Mouse (Mus musculus) gastrocnemius, adult 2 months (tissue): ENCODE measurements around the gene Rasgrp3. TPM values are rescaled to one million over a fixed set of nuclear protein-coding genes. Genes with fewer than 3 reads are reported as not detected.
A peak's percentile ranks its signal among the peaks of the same experiment; 100 is the strongest.

Experiments used
- DNase-seq: peaks from one replicate; pipeline ENCODE4 v3.0.0; 2022
- H3K27ac ChIP-seq: fragments of 200-600 bp; 2 replicates; pipeline ENCODE4 v1.8.1; 2022; ENCODE audit warnings: mild to moderate bottlenecking
- H3K4me3 ChIP-seq: fragments of 200-600 bp; 2 replicates; pipeline ENCODE4 v1.8.1; 2022; ENCODE audit warnings: mild to moderate bottlenecking, moderate library complexity
- CTCF ChIP-seq: fragments of 200-600 bp; IDR thresholded peaks from 2 replicates; pipeline ENCODE4 v1.8.1; 2022; ENCODE audit warnings: antibody characterized with exemption, mild to moderate bottlenecking, moderate library complexity
- intact Hi-C: fragments of 180-260 bp; cut with DNase I; formaldehyde crosslinking; loops from one replicate; pipeline ENCODE4 v1.15.1; 2025
- total RNA-seq, 2 experiments: library from RNA; stranded (reverse); gene quantifications; 2 replicates each; pipeline ENCODE4 v1.2.3; 2021

Gene Rasgrp3
- total RNA-seq, 2 experiments from 2014 or later, result 31.2 to 52.3 TPM

DNA sequence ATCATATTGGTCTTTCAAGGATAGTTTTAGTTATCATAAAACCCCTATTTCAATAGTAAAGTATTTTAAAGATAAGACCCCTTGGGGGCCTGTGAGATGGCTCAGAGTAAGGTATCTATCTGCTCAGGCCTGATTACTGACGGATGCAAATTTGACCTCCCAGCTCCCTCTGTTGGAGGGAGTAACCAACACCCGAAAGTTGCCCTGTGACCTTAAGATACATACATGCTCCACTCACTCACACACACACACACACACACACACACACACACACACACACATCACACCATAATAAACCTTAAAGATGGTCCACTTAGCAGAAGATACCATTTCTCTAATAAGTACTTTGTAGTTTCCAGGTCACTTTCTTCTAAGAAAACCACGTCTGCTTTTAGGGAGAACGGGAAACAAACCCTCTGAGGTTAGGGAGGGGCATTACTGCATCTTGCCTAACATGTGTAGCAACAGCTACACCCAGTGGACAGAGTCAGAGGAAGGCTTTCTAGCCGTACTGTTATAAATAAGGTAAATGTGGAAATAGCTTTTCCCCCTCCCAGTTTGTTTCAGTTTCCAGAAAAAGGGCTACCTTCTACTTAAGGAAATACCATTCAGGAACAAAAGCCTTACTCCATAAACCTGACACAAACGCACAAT is 100.8 kb downstream of the Rasgrp3 start:
- H3K27ac ChIP-seq, result no peak overlapping the region
- peak; percentile 79 for TF ChIP-seq CTCF
- peak; percentile 38 for DNase-seq

DNA sequence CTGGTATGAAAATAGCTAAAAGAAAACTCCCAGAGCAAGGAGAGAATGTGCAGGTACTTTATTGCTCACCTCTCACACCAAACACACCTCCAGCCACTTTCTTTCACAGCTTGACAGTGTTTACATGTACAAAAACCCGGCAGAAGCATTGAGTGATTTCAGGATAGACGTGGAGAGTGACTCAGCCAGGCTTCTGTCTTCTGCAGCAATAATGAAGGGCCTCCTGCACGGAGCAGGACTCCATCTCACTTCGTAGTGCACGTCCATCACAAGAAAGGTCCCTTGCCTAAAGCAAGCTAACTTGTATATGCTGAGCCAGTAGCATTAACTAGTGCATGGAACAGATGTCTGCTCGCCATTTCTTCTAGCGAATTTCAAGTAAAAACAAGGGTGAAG is 101.4 kb downstream of the Rasgrp3 start:
- TF ChIP-seq CTCF, result no peak
- DNase-seq, result no peak
- Histone ChIP-seq H3K4me3 (no peak overlapping the region), H3K27ac (no peak overlapping the region)
- intact Hi-C loops, result loop anchor here (2.0 to 10.0 kb wide), 2 partner anchors 132 to 164 kb away; no protein-coding TSS in a partner anchor

More for the DNA sequence above, 100.8 kb downstream of the Rasgrp3 start:
- intact Hi-C loops, result loop anchor here (2.0 to 10.0 kb wide), 2 partner anchors 132 to 164 kb away; no protein-coding TSS in a partner anchor
- H3K4me3 ChIP-seq, result no peak overlapping the region

DNA sequence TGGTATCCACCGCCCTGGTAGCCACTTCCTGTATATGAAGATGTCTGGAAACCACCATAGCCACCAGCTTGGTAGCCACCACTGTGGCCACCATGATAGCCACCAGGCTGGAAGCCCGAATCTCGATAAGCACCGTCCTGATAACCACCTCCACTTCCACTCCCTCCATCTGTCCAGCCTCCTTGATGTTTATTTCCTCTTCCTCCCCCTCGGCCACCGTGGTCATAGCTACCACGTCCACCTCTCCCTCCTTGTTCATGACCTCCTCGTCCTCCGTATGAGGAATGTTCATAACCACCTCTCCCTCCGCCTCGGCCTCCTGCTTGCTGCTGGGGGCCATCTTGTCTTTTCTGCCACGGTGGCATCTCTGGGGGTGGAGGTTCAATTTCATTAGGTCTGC is 102.7 kb downstream of the Rasgrp3 start:
- no peak overlapping the region for H3K4me3 ChIP-seq
- intact Hi-C loops, result loop anchor here (10.0 kb wide), 1 partner anchor 134 kb away; no protein-coding TSS in a partner anchor
- no peak overlapping the region for H3K27ac ChIP-seq
- DNase-seq, result no peak
- TF ChIP-seq CTCF, result no peak

DNA sequence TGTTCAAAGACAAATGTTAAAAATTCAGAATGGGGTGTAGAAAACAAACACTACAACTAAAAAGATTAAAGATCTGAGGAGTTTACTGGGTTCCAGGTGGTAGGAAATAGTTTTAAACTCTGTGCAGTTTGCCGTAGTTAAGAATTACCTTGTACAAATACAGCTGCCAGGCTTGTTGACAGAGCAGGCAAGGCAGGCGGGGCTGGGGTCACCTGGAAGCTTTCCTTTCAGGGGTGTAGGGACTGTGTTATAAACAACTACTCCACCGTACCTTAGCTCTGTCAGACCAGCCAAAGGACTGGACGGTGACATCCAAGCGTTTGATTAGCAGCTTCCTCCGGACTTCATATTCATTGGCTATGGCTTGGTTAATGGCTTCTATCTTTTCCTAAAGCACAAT is 103.4 kb downstream of the Rasgrp3 start:
- intact Hi-C loops, result loop anchor here (10.0 kb wide), 1 partner anchor 134 kb away; no protein-coding TSS in a partner anchor
- TF ChIP-seq CTCF, result no peak
- Histone ChIP-seq H3K4me3 (no peak overlapping the region), H3K27ac (no peak overlapping the region)
- no peak for DNase-seq

DNA sequence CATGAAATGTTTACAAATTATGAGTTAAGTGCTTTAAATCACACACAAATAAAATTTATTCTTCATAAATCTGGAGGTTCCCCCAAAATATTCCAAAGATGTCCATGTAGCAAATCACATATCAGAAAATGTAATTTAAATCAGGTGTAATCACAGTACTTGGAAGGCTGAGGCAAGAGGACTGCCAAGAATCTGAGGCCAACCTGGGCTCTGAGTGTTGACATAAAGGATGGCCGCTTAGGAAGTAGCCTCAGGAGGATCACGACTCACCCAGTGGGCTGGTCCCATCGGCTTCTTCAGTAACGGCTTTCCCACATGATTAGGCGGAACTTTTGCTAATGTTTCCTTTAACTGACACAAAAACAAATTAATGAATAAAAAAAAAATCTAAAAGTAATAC is 104.1 kb downstream of the Rasgrp3 start:
- DNase-seq, result no peak
- no peak overlapping the region for H3K27ac ChIP-seq
- intact Hi-C loops, result loop anchor here (10.0 kb wide), 1 partner anchor 135 kb away; no protein-coding TSS in a partner anchor
- TF ChIP-seq CTCF, result no peak
- no peak overlapping the region for H3K4me3 ChIP-seq

DNA sequence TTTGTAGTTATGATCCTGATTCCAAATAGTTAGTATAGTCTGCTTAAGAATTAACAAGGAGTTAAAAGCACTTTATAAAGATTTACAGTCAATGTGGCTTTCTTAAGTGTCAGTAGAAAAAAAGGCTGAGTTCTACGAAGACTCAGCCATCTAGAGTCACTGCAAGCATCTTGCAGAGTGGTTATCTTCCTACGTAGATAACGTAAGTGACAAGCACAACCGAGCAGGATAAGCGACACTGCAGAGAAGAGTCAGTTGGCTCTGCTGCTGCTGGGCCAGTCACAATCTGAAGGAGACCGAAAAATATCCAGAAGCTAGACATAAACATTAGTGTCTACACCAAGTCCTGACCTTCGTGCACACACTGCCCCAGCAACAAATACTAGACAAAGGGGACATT is 107.7 kb downstream of the Rasgrp3 start:
- intact Hi-C loops, result no loop called here
- no peak overlapping the region for H3K27ac ChIP-seq
- no peak for DNase-seq
- H3K4me3 ChIP-seq, result no peak overlapping the region
- no peak for TF ChIP-seq CTCF

DNA sequence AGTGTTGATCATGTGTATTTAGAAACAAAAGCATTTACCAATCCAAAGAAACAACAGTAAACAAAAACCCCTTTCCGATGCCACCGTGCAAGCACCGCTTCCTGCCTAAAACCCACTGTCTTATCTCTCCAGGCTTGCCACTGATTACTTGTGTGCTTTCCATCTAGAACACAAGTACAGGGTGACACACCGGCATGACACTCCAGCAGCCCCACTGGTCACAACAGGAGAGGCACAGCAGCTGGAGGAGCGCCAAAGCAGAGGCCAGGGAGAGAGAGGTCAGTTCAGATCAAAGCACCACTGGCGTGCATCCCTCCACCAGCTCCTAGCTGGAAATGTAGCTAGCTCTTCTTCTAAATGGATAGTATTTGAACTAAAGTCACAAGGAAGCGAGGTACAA is 108.6 kb downstream of the Rasgrp3 start:
- Histone ChIP-seq H3K27ac (no peak overlapping the region), H3K4me3 (no peak overlapping the region)
- DNase-seq, result peak; percentile 39
- TF ChIP-seq CTCF, result no peak
- intact Hi-C loops, result no loop called here

DNA sequence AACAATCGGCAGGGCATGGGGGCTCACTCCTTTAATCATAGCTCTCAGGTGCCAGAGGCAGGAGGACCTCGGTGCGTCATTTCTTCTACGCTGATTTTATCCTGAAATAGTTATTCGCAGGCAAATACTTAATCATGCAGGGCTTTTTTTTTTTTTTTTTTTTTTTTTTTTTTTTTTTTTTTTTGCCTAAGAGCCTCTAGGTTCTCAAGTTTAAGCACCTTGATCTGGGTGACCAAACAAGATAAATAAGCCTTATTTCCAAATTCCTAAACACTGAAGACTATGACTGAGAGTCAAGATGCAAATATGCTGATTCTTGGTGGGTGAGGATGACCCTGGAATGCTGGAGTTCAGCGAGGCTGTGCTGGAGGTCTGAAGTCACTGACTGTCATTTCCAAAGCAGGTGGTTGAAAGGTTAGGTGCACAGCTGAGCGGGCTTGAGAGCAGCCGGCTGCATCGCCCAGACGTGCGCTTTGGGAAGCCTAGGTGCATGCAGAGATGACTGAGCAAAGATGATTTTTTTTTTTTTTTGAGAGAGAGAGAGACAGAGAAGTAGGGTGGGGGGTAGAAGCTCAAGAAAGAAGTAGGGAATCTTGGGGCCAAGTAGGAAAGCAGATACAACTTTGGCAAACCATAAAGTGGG is 115.2 kb downstream of the Rasgrp3 start:
- TF ChIP-seq CTCF, result no peak
- DNase-seq, result no peak
- intact Hi-C loops, result no loop called here
- H3K4me3 ChIP-seq, result peak overlapping the region; percentile 93
- peak overlapping the region; percentile 97 for H3K27ac ChIP-seq

DNA sequence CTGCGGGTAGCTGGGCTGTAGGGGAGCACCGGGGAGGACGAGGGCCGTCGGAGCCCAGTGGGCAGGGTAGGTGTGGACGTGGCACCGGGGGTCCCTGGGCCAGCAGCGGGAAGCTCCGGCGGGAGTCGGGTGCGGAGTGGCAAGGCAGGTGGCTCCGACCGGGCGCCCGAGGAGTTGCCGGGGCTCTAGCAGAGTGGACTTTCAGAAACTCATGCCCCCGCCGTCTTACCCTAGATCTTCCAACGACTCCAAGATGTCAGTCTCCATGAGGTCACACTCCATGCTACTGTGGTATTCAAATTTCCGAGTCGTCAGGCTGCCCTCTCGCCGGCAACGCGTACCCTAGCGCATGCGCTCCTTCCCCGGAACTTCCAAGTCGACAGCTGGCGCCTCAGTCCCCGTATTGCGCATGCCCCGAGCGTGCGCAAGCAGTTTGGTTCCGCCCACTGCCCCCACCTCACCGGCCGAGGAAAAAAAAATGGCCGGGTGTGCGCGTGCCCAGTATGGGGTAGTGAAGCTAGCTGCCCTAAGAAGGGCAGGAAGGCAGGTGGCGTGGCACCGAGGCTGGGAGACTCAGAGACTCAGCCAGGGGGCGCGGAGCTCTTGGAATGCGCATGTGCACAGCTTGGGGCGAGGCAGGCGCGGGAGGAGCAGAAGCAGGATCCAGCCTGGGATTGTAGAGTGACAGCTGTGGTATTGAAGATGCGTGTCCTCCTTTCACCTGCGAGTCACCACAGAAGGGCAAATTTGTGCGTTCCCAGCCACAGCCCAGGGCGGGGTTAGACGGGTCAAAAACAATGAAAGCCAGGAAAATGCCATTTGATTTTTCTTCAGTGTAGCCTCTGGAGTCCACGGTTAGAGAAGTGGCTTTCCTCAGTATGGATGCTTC is 116.1 kb downstream of the Rasgrp3 start, which contains the start of gene Fam98a:
Gene Fam98a, minus strand, starts transcription at position 435 of the 889 bp plus-strand sequence.
- peak; percentile 80 for TF ChIP-seq CTCF
- peak within 1 kb of the TSS; percentile 97 for H3K27ac ChIP-seq
- intact Hi-C loops, result no loop called here

DNA sequence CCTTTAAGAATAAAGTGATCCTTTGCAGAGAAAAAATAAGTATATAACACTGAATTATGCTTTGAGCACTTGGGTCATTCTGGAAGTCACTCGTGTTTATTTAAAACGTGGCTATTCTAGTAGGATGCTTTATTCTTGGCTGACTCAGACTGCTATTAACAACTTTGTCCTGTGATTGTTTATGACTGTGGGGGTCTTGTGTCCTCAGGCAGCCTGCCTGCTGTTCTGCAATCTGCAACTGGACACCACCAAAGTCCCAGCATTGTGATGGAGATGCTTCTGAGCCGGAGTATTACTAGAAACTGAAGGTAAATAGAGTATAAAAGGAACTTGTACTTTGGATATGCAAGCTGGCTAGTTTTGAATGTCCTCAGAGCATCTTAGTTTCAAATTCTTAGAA is 121.3 kb downstream of the Rasgrp3 start:
- DNase-seq, result no peak
- intact Hi-C loops, result no loop called here
- no peak for TF ChIP-seq CTCF
- no peak overlapping the region for H3K27ac ChIP-seq
- no peak overlapping the region for H3K4me3 ChIP-seq

More for the DNA sequence above, 116.1 kb downstream of the Rasgrp3 start, which contains the start of gene Fam98a:
- peak; percentile 99 for DNase-seq
- peak within 1 kb of the TSS; percentile 93 for H3K4me3 ChIP-seq

DNA sequence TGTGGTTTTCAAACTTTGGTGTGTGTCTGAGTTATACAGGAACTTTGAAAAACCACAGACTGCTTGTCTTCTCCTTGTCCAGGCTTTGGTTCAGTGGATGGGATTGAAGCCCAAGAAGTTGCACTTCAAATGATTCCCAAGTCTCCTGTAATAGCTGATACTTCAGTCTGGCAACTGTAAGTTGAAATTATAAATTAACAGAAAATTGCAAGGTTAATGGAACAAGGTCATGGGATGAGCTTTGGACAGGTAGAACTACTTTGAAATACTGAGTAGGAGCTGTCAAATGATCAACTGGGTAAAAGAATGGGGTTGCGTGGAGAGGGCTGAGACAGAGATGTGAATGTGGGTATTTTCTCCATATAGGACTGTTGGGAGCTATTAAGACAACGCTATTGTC is 122.3 kb downstream of the Rasgrp3 start:
- no peak for DNase-seq
- no peak for TF ChIP-seq CTCF
- H3K27ac ChIP-seq, result no peak overlapping the region
- H3K4me3 ChIP-seq, result no peak overlapping the region
- intact Hi-C loops, result no loop called here

DNA sequence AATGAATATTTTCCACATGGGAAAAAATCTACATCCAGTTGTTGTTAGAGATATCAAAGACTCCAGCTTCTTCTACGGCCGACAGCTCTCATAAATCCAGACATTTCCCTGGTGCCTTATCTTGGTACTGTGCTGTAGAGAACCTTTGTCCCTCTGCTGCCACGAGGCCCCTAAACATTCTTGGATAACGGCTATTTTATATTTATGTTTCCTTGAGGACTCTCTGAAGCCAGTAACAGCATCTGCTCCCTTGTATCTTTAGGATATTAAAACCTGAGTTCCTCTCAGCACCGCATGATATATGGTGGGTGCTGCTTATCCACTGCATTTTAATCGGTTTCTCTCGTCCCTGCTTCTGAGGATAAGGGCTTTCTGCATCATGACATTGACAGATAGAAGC is 139.9 kb downstream of the Rasgrp3 start:
- no peak for TF ChIP-seq CTCF
- no peak for DNase-seq
- Histone ChIP-seq H3K4me3 (no peak overlapping the region), H3K27ac (no peak overlapping the region)
- intact Hi-C loops, result no loop called here

Other genes starting within 250 kb of the Rasgrp3 start
- 10 to 100 TPM; 33.1 to 34.6 TPM for gene Fam98a, start 116.0 kb downstream of the Rasgrp3 start, total RNA-seq